Mouse (Mus musculus): ENCODE data around the gene Dnaaf3.

Gene Dnaaf3

DNA sequence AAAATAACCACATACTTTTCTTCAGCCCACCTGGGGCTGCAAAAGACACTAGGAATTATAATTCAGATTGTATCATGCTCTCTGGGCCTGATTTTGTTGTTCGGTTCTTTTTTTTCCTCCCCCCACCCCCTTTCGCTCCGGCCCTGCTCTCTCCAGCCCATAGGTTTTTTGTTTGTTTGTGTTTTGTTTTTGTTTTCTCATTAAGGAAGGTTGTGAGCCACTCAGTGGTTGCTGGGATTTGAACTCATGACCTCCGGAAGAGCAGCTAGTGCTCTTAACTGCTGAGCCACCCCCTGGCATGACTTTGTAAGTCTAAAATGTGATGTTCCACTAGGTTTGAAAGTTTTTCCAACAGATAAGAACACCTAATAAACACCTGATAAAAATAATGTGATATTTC, 29.2 kb downstream of the Dnaaf3 start:
- in situ Hi-C loops (cut with MboI; ENCODE audit: low pct_unique_long_range_greater_than_20kb in 1 of 2, low sequenced_read_pairs in 2 of 2, unreplicated experiment in 1 of 2): no loop called here

DNA sequence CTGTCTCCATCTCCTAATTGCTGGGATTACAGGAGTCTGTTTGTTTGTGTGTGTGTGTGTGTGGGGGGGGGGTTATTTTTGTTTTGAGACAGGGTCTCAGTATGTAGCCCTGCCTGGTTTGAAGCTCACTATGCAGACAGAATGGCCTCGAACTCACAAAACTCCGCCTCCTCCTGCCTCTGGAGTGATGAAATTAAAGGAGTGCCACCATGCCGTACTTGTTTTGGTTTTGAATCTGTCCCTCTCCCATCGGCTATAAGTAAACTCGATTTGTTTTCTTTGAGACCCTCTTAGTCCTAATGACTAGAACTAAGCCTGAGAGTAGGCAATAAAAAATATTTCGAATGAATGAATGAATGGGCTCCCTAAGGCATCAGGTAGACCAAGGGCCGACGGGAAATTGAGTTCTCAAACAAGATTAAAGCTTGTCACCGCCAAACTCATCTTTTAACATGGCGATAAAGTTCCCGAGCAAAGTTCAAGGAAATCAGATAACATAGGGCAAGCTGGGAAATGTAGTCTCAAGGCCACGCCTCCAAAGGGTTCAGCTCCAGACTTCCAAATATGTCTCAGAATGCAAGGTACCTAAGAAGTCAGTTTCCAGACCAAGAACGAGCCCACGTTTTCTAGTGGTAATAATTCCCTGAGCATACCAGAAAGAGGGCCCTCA, 29.7 kb downstream of the Dnaaf3 start:
- in situ Hi-C loops (cut with MboI; ENCODE audit: low pct_unique_long_range_greater_than_20kb in 1 of 2, low sequenced_read_pairs in 2 of 2, unreplicated experiment in 1 of 2): no loop called here

DNA sequence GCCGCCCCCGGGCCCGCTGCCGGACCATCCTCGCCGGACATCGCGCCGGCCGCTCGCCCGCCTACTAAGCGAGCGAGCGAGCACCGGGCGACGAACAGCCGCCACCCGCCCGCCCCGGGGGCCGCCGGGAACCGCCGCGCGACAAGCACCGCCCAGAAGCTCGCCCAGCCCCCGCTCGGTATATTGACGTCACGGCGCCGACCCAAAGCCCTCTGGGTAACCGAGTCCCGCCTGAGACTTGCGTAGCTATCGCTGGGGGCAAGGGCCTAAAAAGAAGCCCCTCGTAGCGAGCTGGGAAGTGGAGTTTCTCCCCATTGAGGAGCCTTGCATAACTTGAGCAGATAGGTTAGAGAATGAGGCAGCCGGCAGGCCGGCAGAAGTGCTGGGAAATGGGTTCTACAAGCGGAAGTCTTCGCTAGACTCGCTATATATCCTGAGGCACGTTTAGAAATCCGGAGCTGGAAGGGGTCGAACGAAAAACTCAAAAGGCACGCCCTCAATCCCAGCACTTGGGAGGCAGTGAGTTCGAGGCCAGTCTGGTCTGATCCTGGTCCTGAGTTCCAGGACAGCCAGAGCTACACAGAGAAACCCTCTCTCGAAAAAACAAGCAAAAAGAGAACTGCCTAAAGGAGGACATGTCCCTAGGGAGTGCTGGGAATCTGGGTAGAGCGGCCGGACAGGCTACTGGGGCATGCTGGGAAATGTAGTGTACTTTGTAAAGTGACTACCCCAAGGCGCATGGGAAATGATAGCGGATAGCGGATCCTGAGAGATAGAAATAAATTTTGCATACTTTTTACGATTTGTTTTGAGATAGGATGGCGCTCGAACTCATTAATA, 30.5 kb downstream of the Dnaaf3 start, which contains the start of gene Ppp1r12c:
Gene Ppp1r12c (minus strand): TSS at position 123 of the 840 bp plus-strand sequence.
- in situ Hi-C loops (cut with MboI; ENCODE audit: low pct_unique_long_range_greater_than_20kb in 1 of 2, low sequenced_read_pairs in 2 of 2, unreplicated experiment in 1 of 2): no loop called here

DNA sequence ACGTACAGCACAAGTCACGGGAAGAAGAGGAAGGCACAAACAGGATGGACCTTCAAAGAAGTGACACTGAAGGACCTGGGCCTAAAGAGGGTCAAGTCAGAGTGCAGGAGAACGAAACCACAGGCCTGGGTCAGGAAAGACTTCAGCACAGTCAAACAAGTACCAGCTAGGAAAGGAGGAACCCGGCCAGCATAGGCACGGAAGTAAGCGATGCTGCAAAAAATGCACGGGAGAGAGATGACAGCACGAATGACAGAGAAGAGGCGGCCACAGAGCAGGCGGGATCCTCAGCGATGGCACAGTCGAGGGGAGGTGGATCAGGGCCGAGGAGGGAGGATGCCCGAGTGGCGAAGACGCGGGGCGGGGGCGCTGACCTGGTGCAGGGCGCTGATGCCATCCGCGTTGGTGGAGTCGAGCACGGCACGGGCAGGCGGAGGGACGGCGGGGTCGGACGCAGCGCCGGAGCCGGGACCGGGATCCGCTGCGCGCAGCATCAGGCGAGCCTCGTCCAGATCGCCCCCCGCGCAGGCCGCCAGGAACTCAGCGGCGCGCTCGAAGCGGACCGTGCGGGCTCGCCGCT, 31.3 kb downstream of the Dnaaf3 start:
- in situ Hi-C loops (cut with MboI; ENCODE audit: low pct_unique_long_range_greater_than_20kb in 1 of 2, low sequenced_read_pairs in 2 of 2, unreplicated experiment in 1 of 2): no loop called here

DNA sequence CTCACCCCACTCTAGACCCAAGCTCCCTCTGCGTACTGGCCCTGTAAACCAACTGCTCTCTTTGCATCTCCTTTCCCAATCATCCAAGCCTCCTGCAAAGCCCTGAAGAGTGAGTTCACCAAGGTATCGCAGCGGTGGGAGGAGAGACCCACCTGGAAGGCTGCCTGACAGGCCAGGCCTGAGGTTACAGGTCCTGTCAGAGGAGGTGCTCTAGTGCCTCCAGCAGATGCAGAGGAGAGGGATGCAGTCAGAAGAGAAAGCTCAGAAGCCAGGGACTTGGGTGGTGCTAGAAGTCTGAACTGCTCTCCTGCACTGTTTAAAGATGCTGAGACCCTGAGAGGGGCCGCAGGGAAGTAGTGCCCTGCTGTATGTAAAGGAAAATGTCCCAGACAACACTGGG, 33.2 kb downstream of the Dnaaf3 start:
- in situ Hi-C loops (cut with MboI; ENCODE audit: low pct_unique_long_range_greater_than_20kb in 1 of 2, low sequenced_read_pairs in 2 of 2, unreplicated experiment in 1 of 2): no loop called here

DNA sequence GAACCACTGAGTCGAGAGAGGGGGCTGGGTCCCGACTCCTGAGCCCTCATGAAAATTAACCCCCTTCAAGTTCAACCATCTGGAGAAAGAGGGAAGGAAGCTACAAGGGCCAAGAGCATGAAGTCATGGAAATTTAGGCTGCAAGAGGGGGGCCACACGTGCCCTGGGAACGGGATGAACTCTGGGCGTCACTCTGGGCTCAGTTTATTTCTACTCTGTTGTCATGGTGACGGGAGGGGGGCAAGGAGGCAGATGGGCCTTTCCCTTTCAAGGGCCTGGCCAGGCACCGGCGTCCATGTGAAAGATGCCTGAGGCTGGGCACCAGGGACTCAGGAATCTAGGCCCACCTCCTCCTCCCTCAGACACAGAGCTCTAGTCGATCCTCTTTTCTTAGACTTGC, 34.0 kb downstream of the Dnaaf3 start:
- in situ Hi-C loops (cut with MboI; ENCODE audit: low pct_unique_long_range_greater_than_20kb in 1 of 2, low sequenced_read_pairs in 2 of 2, unreplicated experiment in 1 of 2): no loop called here

DNA sequence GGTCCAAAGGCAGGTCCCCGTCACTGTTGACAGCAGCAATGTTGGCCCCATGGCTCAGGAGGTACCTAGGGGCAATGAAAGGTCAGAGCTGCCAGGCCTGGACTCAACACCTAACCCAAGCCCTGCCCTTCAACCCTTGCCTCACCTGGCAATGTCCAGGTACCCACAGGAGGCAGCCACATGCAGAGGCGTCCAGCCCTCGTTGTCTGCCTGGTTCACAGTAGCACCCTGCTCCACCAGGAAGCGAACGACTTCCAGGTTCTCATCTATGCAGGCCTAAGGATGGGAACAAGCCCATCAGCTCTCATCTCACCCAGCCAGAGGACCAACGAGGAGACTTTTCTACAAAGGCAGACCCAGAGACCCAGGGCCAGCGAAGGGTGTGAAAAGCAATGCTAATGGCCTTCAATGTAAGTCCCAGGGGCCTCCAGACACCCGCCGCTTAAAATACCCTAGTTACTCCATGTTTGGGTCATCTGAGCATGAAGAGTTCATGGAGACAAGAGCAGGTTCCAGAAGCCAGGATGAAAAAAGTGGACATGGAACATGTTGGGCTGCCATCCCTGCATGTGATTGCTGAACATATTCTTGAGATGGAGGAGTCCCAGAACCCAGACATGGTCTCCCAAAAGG, 34.9 kb downstream of the Dnaaf3 start:
- in situ Hi-C loops (cut with MboI; ENCODE audit: low pct_unique_long_range_greater_than_20kb in 1 of 2, low sequenced_read_pairs in 2 of 2, unreplicated experiment in 1 of 2): no loop called here

DNA sequence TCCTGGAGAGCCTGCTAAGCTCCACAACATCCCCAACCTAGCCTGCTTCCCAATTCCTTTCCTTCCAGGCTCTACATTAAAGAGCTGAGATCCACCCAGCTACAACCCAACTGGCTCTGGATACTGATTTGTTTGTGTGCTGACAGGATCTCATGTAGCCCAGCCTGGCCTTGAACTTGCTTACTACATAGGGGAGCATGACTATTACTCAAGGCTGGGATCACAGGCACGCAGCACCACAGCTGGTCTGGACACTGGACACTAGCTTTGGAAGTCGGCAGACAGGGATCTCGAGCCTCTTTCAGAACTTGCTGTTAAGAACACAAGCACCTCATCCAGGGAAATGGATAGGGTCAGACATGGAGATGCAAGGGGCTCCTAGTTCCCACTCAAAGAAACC, 35.8 kb downstream of the Dnaaf3 start:
- in situ Hi-C loops (cut with MboI; ENCODE audit: low pct_unique_long_range_greater_than_20kb in 1 of 2, low sequenced_read_pairs in 2 of 2, unreplicated experiment in 1 of 2): no loop called here

DNA sequence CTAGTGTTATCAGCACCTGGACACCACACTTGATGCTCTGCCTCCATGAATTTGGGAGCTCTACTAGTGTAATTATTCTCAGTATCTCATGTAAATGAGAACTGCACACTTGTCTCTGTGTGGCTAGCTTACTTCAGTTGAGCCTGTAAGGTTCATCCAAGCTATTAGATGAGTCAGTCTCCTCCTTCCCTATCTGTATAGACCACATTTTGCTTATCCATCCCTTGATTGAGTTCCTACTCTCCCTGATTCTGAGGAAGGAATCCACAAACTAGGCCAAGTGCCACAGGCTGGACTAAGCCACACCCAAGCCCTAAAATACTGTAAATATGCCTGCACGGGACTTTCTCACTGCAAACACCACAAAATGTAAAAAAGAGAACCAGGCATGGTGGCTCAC, 38.3 kb downstream of the Dnaaf3 start:
- in situ Hi-C loops (cut with MboI; ENCODE audit: low pct_unique_long_range_greater_than_20kb in 1 of 2, low sequenced_read_pairs in 2 of 2, unreplicated experiment in 1 of 2): no loop called here

DNA sequence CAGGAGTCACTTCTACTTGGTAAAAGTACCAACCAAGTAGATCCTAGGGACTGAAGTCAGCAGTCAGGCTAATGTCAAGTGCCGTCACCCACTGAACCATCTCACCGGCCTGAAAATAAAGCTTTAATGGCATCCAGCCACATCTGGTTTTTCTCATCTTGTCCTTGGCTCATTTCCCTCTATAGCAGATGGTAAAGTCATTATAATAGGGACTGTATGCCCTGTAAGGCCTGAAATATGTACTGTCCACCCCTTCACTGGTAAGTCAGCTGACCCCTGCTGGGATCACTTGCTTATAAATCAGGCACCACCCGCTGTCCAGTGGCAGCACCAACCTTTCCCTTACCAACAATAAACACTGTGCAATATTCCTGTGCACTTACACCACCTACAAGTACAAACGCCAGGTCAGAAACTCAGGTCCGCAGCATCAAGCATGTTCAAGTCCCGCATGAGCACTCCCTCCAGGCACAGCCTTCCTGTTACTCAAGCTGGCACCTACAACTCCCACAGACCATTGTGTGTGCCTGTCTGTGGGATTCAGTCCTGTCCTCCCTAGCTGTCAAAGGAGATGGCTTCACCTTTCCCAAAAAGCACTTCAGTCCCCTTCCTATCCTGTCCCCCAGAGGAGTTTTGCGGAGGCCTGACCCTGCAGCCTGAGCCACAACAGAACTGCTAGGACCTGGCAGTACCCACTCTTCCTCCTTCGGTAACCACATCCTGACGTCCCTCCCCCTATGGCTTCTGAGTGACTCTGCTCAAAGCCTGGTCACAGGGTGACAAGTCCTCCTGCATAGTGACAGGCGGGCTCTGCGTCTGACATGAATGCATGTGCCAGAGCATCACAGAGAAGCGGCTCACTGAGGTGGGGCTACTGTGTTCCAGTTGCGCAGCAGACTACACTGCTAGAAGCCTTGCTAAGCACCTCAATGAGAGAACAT, 39.7 kb downstream of the Dnaaf3 start:
- in situ Hi-C loops (cut with MboI; ENCODE audit: low pct_unique_long_range_greater_than_20kb in 1 of 2, low sequenced_read_pairs in 2 of 2, unreplicated experiment in 1 of 2): no loop called here

DNA sequence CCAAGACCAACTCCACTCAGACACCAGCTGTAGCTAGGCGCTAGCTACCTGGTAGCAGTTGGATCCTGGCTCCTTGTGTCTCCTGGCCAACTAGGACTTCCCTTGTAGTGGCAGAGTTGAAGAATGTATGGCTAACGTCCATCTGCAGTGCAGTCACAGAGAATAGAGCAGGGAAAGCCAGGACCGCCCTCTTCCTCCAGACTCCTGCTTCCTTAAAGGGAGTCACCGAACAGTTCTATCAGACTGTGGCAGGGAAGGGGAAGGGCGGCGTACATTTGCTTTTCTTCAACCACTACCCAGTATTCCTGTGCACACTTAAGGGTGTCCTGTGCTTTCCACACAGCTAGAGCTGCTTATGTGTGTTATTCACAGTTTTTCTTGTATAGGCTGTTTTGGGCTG, 40.9 kb downstream of the Dnaaf3 start:
- in situ Hi-C loops (cut with MboI; ENCODE audit: low pct_unique_long_range_greater_than_20kb in 1 of 2, low sequenced_read_pairs in 2 of 2, unreplicated experiment in 1 of 2): no loop called here

DNA sequence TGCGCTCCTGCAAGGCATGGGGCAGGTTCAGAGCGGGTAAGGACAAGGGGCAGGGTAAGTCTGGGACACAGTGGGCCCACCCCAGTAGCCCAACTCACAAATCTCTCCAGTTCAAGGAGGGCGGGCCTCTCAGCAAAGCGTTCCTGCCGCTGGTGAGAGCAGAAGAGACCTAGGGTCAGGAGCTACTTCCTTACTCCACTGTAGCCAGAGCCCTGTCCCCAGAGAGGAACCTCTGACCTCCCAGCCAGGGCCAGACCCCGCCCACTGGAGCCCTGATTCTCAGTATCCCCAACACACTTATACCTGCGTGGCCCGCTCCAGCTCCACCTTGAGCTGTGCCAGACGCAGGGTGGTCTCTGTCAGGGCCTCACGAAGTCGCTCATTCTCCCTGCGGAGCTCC, 50.0 kb downstream of the Dnaaf3 start:
- in situ Hi-C loops (cut with MboI; ENCODE audit: low pct_unique_long_range_greater_than_20kb in 1 of 2, low sequenced_read_pairs in 2 of 2, unreplicated experiment in 1 of 2): loop anchor here in 1 of 2 experiments (10.0 kb wide), 1 partner anchor 857 kb away; the partner anchor contains the start of genes Prpf31 and Tfpt

DNA sequence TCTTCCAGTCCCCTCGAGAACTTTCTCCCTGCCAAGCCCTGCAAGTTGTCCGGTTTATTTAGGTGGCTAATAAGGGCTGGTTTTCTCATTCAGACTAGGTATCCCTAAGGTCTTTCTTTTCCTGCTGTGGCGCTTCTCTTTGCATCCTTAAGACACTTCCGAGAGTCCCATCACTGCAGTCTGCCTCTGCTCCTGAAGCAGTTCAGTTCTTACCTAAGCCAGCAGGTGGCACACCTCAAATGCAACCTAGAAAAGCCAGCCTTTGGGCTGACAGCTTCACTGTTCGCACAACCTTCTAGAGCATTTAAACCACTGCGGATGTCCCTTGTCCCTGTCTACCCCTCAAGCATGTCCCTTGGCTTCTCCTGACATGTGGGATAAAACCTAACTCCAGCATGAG, 52.6 kb downstream of the Dnaaf3 start:
- in situ Hi-C loops (cut with MboI; ENCODE audit: low pct_unique_long_range_greater_than_20kb in 1 of 2, low sequenced_read_pairs in 2 of 2, unreplicated experiment in 1 of 2): loop anchor here in 1 of 2 experiments (10.0 kb wide), 1 partner anchor 855 kb away; the partner anchor contains the start of genes Prpf31 and Tfpt

DNA sequence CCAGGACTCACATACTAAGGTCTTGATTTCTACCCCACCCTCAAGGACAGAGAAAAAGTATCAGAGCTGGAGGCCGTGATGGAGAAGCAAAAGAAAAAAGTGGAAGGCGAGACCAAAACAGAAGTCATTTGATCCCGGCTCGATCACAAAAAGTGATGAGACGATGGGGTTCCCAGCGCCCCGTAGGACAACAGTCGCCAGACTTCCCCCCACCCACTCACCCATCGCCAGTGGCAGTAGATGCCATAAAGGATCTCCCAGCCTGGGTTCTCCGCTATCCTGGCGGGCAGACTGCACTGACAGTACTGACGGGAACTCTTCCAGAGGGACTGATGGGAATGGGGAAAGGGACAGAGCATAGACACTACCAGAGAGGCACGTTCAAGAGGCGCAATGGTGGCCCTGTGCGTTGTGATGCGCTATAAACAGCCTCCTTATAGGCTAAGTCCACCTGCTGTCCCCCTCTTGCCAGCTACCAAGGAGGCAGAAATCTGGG, 53.4 kb downstream of the Dnaaf3 start:
- in situ Hi-C loops (cut with MboI; ENCODE audit: low pct_unique_long_range_greater_than_20kb in 1 of 2, low sequenced_read_pairs in 2 of 2, unreplicated experiment in 1 of 2): no loop called here

DNA sequence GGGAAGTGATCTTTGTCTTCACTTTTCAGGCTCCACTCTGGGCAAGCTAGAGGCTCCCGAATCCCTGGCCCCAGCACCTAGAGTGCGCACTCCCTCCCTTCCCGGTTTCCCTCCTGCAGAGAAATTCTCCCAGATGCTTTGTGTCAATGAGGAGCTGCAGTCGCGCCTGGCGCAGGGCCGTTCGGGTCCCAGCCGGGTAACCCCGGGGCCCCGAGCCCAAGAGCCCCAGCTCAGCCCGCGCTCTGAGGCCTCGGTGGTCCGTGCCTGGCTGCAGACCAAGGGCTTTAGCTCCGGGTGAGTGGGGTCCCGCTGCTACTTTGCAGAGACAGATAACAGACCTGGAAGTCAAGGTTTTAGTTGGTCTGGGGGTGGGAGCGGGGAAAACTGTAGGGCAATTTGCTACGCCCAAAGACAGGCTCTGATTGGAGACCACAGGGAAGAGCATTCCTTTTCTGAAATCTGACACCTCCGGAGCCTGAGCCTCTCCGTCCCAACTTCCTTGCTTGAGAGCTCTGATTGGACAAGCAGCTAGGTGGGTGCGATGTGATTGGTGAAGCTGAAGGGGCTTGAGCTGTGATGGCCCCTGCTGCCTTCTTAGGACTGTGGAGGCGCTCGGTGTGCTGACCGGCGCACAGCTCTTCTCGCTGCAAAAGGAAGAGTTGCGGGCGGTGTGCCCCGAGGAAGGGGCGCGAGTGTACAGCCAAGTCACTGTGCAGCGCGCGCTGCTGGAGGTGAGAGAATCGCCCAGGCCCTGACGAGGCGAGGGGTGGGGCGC, 54.0 kb downstream of the Dnaaf3 start:
- in situ Hi-C loops (cut with MboI; ENCODE audit: low pct_unique_long_range_greater_than_20kb in 1 of 2, low sequenced_read_pairs in 2 of 2, unreplicated experiment in 1 of 2): no loop called here

DNA sequence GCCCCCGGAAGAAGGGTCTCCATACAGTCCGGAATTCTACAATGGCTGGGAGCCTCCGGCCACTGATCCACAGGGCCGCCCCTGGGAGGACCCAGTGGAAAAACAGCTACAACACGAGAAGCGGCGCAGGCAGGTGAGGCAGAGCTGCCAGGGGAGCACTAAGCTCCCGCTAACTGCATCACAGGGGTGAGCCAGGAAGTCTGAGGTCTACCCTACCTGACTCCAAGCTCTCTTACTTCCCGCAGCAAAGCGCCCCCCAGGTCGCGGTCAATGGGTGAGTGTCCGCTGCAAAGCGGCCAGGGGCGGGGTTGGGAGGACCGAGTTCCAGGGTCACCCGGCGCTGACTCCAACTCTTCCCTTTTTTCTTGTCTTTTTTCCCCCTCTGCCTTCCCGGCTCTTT, 58.3 kb downstream of the Dnaaf3 start:
- in situ Hi-C loops (cut with MboI; ENCODE audit: low pct_unique_long_range_greater_than_20kb in 1 of 2, low sequenced_read_pairs in 2 of 2, unreplicated experiment in 1 of 2): no loop called here

All from mouse embryonic stem cell (cell line).